Mouse (Mus musculus): Measurements from ENCODE around the gene Stab2.
A peak's percentile ranks its signal among the peaks of the same experiment; 100 is the strongest.

The Stab2 gene

DNA sequence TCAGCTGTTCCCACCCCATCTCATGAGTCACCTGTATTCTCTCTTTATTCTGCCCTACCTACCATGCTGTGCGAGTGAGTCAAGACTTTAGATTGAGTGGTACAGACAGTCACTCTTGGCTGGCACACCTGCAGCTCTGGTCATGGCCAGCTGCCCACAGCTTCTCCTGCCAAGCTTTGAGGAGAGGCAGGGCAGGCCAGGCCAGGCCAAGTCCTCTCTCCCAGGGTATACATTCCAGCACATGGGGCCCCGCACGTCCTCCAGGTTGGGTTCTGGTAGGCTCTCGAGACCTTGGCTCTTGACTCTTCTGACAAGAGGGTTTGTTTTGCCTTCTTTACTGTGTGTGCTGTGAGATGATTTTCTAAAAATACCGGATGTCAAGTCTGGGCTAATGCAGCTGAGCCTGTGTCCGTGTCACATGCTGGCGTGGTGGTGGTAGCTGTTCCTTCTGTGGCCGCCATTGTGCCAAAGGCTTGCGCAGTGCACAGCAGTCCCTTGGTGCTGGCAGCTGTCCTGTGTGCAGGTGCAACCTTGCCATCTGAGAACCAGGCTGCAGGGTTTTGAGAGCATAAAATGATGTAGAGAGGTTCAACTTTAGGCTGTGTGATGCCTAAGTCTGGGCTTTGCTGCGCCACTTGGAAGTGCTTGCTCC is 181.8 kb downstream of the Stab2 start:
- DNase-seq (ENCODE audit: low spot score) = no peak

DNA sequence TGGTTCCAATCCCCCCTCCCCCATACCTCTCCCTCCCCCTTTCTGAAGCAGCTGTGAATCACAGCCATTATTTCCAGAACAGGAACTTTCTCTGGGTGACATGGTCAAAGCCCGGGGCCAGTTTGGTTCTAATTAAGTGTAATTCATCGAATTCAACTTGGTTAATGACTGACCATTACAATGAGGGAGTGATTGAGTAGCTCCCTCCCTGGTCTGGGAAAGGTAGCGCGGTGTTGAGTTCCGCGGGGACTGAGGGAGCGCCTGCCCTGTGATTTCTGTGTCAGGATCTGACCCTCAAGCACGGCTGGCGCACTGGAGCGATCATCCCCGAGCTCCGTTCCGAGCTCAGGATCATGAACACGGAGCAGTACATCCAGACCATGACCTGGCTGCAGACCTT is 183.0 kb downstream of the Stab2 start:
- DNase-seq (ENCODE audit: low spot score) = no peak

- DNase-seq (ENCODE audit: low spot score) = no peak
These were observed 183.7 kb downstream of the Stab2 start for GRCm38 (mm10) chr10:86824093-86824492.

GRCm38 (mm10) chr10:86821014-86821413 is 186.8 kb downstream of the Stab2 start:
- no peak for DNase-seq (ENCODE audit: low spot score)

- no peak for DNase-seq (ENCODE audit: low spot score)
These were observed 188.1 kb downstream of the Stab2 start for GRCm38 (mm10) chr10:86819649-86820165.

DNA sequence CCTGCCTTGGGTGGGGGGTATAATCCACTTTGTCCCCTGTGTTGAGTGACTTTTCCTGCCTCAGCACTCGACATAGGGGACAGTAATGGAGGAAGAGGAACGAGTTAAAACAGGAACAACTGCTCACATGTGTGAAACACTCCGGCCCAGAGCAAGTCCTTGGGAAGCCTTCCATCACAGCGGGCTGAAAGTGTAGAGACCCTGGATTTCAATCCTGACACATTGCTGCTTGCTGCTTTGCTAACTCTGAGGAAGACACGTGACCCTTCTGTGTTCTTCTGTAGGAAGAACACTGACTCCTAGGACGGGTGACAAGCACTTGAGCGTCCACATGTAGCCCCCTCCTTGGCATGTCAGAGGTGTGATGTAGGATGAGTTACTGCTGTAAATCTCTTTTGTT is 192.7 kb downstream of the Stab2 start:
- DNase-seq (ENCODE audit: low spot score) = no peak

GRCm38 (mm10) chr10:86814292-86815131 is 193.3 kb downstream of the Stab2 start:
- DNase-seq (ENCODE audit: low spot score) = no peak

GRCm38 (mm10) chr10:86810612-86811011 is 197.2 kb downstream of the Stab2 start:
- DNase-seq (ENCODE audit: low spot score) = no peak

GRCm38 (mm10) chr10:86810000-86810399 is 197.8 kb downstream of the Stab2 start:
- DNase-seq (ENCODE audit: low spot score) = no peak

- no peak for DNase-seq (ENCODE audit: low spot score)
These were observed 199.6 kb downstream of the Stab2 start for GRCm38 (mm10) chr10:86808013-86808758.

- DNase-seq (ENCODE audit: low spot score) = no peak
These were observed 200.5 kb downstream of the Stab2 start for GRCm38 (mm10) chr10:86807362-86807761.

DNA sequence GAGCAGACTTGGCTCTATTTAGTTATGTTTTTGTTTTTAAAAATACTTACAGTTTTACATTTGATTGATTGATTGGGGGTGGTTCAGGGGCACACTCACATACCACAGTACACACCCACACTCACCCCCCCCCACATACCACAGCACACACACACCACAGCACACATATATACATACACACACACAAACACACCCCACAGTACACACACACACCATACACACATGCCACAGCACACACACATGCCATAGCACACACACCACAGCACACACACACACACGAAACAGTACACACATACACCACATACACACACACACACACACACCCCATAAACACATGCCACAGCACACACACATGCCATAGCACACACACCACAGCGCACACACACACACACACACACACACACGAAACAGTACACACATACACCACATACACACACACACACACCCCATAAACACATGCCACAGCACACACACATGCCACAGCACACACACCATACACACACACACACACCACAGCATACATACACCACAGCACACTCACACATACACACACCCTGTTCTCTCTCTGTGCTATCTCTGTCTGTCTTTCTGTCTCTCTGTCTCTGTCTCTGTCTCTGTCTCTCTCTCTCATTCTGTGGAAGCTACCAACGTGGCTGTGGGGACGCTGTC is 211.6 kb downstream of the Stab2 start:
- DNase-seq (ENCODE audit: low spot score) = no peak

- DNase-seq (ENCODE audit: low spot score) = no peak
These were observed 212.9 kb downstream of the Stab2 start for GRCm38 (mm10) chr10:86794794-86795535.

GRCm38 (mm10) chr10:86794196-86794595 is 213.6 kb downstream of the Stab2 start:
- DNase-seq (ENCODE audit: low spot score) = no peak

- DNase-seq (ENCODE audit: low spot score) = peak; percentile 12
These were observed 214.3 kb downstream of the Stab2 start for GRCm38 (mm10) chr10:86793509-86793951.

- DNase-seq (ENCODE audit: low spot score) = no peak
These were observed 216.2 kb downstream of the Stab2 start for GRCm38 (mm10) chr10:86791507-86792184.

All from adipocyte (in vitro differentiated cells).